40 mouse cellular contexts compared by ENCODE assay signal in the genomic region with DNA sequence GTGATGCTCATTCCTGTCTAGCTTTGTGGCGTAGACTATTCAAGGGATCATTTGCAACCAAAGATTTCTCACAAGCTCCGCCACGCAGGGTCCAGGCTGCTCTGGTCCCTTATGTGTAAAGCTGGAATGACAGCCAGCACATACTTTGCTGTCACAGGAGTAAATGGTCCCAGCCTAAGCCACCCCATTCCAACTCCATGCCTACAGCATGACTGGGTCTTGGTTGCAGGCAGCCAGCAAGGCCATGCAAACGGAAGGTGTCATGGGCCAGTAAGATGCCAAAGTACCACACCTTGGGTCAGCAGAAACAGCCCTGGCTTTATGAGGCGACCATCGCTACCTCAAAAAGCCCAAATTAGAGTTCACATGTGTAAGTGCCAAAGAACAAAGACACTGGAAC. TPM values are rescaled to one million over a fixed set of nuclear protein-coding genes. Genes with fewer than 3 reads are reported as not detected.
"Had no signal": no experiment of that assay in that cellular context is flagged by ENCODE, and none has a peak within 500 bp of the region (broad histone marks: within the 10 kb centered on the region; RNA-seq: fewer than 3 reads in every experiment).

No protein-coding gene starts in this region.

- H3K27ac ChIP-seq: embryonic facial prominence, embryonic 10.5 days; embryonic facial prominence, embryonic 12.5 days; embryonic facial prominence, embryonic 13.5 days; embryonic facial prominence, embryonic 15.5 days; forebrain, embryonic 10.5 days; forebrain, embryonic 12.5 days; forebrain, embryonic 13.5 days; forebrain, embryonic 15.5 days; gastrocnemius, adult 2 months; heart, adult 2 months had no signal

- H3K4me3 ChIP-seq: embryonic facial prominence, embryonic 10.5 days; embryonic facial prominence, embryonic 12.5 days; embryonic facial prominence, embryonic 13.5 days; embryonic facial prominence, embryonic 15.5 days; erythroblast, embryonic 14.5 days; forebrain, embryonic 10.5 days; forebrain, embryonic 12.5 days; forebrain, embryonic 13.5 days; forebrain, embryonic 15.5 days; gastrocnemius, adult 2 months; heart, adult 2 months had no signal

- H3K4me2 ChIP-seq: embryonic facial prominence, embryonic 12.5 days; embryonic facial prominence, embryonic 13.5 days; embryonic facial prominence, embryonic 15.5 days; forebrain, embryonic 12.5 days; forebrain, embryonic 13.5 days; forebrain, embryonic 15.5 days had no signal

- H3K9ac ChIP-seq: embryonic facial prominence, embryonic 12.5 days; embryonic facial prominence, embryonic 13.5 days; embryonic facial prominence, embryonic 15.5 days; forebrain, embryonic 12.5 days; forebrain, embryonic 13.5 days; forebrain, embryonic 15.5 days; forebrain, postnatal 0 days had no signal

- H3K4me1 ChIP-seq: embryonic facial prominence, embryonic 12.5 days; embryonic facial prominence, embryonic 13.5 days; embryonic facial prominence, embryonic 15.5 days; forebrain, embryonic 12.5 days; forebrain, embryonic 13.5 days; forebrain, embryonic 15.5 days had no signal

- DNase-seq: cerebellum, adult 2 months; cerebellum, adult 8-10 months; cerebellum, adult 9-10 months; cerebellum, adult 9-11 months; cerebellum, postnatal 10 days; cerebellum, postnatal 14 days; cerebellum, postnatal 25 days; cerebellum, postnatal 36 days; embryo, embryonic 11 days; forebrain, postnatal 0 days; gastrocnemius, adult 2 months; gastrocnemius, postnatal 10 days; gastrocnemius, postnatal 14 days; gastrocnemius, postnatal 36 days; heart, adult 2 months had no signal

- H3K9me3 ChIP-seq: embryonic facial prominence, embryonic 10.5 days; embryonic facial prominence, embryonic 12.5 days; embryonic facial prominence, embryonic 13.5 days; embryonic facial prominence, embryonic 15.5 days; forebrain, embryonic 10.5 days; forebrain, embryonic 12.5 days; forebrain, embryonic 13.5 days; forebrain, embryonic 15.5 days had no signal

- ATAC-seq: forebrain, embryonic 13.5 days; forebrain, embryonic 14.5 days; forebrain, embryonic 15.5 days; forebrain, embryonic 16.5 days; forebrain, postnatal 0 days had no signal

- H3K27me3 ChIP-seq: embryonic facial prominence, embryonic 12.5 days; embryonic facial prominence, embryonic 13.5 days; embryonic facial prominence, embryonic 15.5 days; forebrain, embryonic 12.5 days; forebrain, embryonic 13.5 days; forebrain, embryonic 15.5 days had no signal

- H3K36me3 ChIP-seq: embryonic facial prominence, embryonic 10.5 days; embryonic facial prominence, embryonic 12.5 days; embryonic facial prominence, embryonic 13.5 days; embryonic facial prominence, embryonic 15.5 days; forebrain, embryonic 10.5 days; forebrain, embryonic 12.5 days; forebrain, embryonic 15.5 days had no signal

RNA-seq across cellular contexts. Expression of a gene that starts 2.4 kb away (rescaled TPM):
- total RNA-seq: common myeloid progenitor, adult 5-6 weeks; forebrain, postnatal 0 days; gastrocnemius, adult 18-20 months; gastrocnemius, adult 2 months; gastrocnemius, adult 8-10 months; gastrocnemius, postnatal 25 days; gastrocnemius, postnatal 36 days; granulocyte monocyte progenitor cell, adult 5-6 weeks; heart, adult 18-20 months; heart, adult 2 months; heart, adult 8-10 months had no signal
- polyA plus RNA-seq: cerebellum, adult 2 months; cortical plate, adult 2 months; embryonic facial prominence, embryonic 10.5 days; embryonic facial prominence, embryonic 11.5 days; embryonic facial prominence, embryonic 12.5 days; embryonic facial prominence, embryonic 13.5 days; erythroblast, embryonic 14.5 days; forebrain, embryonic 10.5 days; forebrain, embryonic 11.5 days; forebrain, embryonic 12.5 days; forebrain, embryonic 13.5 days; forebrain, embryonic 14.5 days; forebrain, embryonic 15.5 days; forebrain, embryonic 16.5 days; forebrain, postnatal 0 days; frontal cortex, adult 2 months; gonadal fat pad, adult 2 months; heart, adult 2 months had no signal

RNA-seq across cellular contexts. Expression of a gene that starts 20.4 kb away (rescaled TPM):
- total RNA-seq: common myeloid progenitor, adult 5-6 weeks; gastrocnemius, adult 18-20 months; gastrocnemius, adult 2 months; gastrocnemius, adult 8-10 months; gastrocnemius, postnatal 10 days; gastrocnemius, postnatal 14 days; gastrocnemius, postnatal 25 days; gastrocnemius, postnatal 36 days; gastrocnemius, postnatal 4 days; granulocyte monocyte progenitor cell, adult 5-6 weeks; heart, adult 18-20 months; heart, adult 2 months; heart, adult 8-10 months had no signal
- polyA plus RNA-seq: cerebellum, adult 2 months; cortical plate, adult 2 months; embryonic facial prominence, embryonic 10.5 days; embryonic facial prominence, embryonic 11.5 days; embryonic facial prominence, embryonic 12.5 days; embryonic facial prominence, embryonic 13.5 days; erythroblast, embryonic 14.5 days; forebrain, embryonic 11.5 days; forebrain, embryonic 12.5 days; forebrain, embryonic 13.5 days; forebrain, embryonic 14.5 days; forebrain, embryonic 15.5 days; forebrain, embryonic 16.5 days; gonadal fat pad, adult 2 months; heart, adult 2 months had no signal

RNA-seq across cellular contexts. Expression of a gene that starts 23.3 kb away (rescaled TPM):
- total RNA-seq: common myeloid progenitor, adult 5-6 weeks; forebrain, postnatal 0 days; gastrocnemius, adult 18-20 months; gastrocnemius, adult 2 months; gastrocnemius, adult 8-10 months; gastrocnemius, postnatal 10 days; gastrocnemius, postnatal 14 days; gastrocnemius, postnatal 25 days; gastrocnemius, postnatal 36 days; granulocyte monocyte progenitor cell, adult 5-6 weeks; heart, adult 18-20 months; heart, adult 2 months; heart, adult 8-10 months had no signal
- polyA plus RNA-seq: cerebellum, adult 2 months; cortical plate, adult 2 months; embryonic facial prominence, embryonic 10.5 days; embryonic facial prominence, embryonic 11.5 days; embryonic facial prominence, embryonic 12.5 days; embryonic facial prominence, embryonic 13.5 days; erythroblast, embryonic 14.5 days; forebrain, embryonic 10.5 days; forebrain, embryonic 11.5 days; forebrain, embryonic 12.5 days; forebrain, embryonic 13.5 days; forebrain, embryonic 14.5 days; forebrain, embryonic 15.5 days; forebrain, embryonic 16.5 days; forebrain, postnatal 0 days; frontal cortex, adult 2 months; gonadal fat pad, adult 2 months; heart, adult 2 months had no signal

RNA-seq across cellular contexts. Expression of a gene that starts 30.2 kb away (rescaled TPM):
- total RNA-seq: common myeloid progenitor, adult 5-6 weeks; forebrain, postnatal 0 days; gastrocnemius, adult 18-20 months; gastrocnemius, adult 2 months; gastrocnemius, adult 8-10 months; gastrocnemius, postnatal 10 days; gastrocnemius, postnatal 14 days; gastrocnemius, postnatal 25 days; gastrocnemius, postnatal 36 days; gastrocnemius, postnatal 4 days; granulocyte monocyte progenitor cell, adult 5-6 weeks; heart, adult 18-20 months; heart, adult 2 months; heart, adult 8-10 months had no signal
- polyA plus RNA-seq: cerebellum, adult 2 months; cortical plate, adult 2 months; embryonic facial prominence, embryonic 10.5 days; embryonic facial prominence, embryonic 11.5 days; embryonic facial prominence, embryonic 12.5 days; embryonic facial prominence, embryonic 13.5 days; embryonic facial prominence, embryonic 14.5 days; erythroblast, embryonic 14.5 days; forebrain, embryonic 10.5 days; forebrain, embryonic 11.5 days; forebrain, embryonic 12.5 days; forebrain, embryonic 13.5 days; forebrain, embryonic 14.5 days; forebrain, embryonic 15.5 days; forebrain, embryonic 16.5 days; forebrain, postnatal 0 days; frontal cortex, adult 2 months; gonadal fat pad, adult 2 months; heart, adult 2 months had no signal

RNA-seq across cellular contexts. Expression of a gene that starts 38.9 kb away (rescaled TPM):
- total RNA-seq: common myeloid progenitor, adult 5-6 weeks; forebrain, postnatal 0 days; gastrocnemius, adult 18-20 months; gastrocnemius, adult 2 months; gastrocnemius, adult 8-10 months; gastrocnemius, postnatal 10 days; gastrocnemius, postnatal 25 days; gastrocnemius, postnatal 36 days; gastrocnemius, postnatal 4 days; granulocyte monocyte progenitor cell, adult 5-6 weeks; heart, adult 18-20 months; heart, adult 2 months; heart, adult 8-10 months had no signal
- polyA plus RNA-seq: cerebellum, adult 2 months; cortical plate, adult 2 months; embryonic facial prominence, embryonic 10.5 days; embryonic facial prominence, embryonic 11.5 days; embryonic facial prominence, embryonic 13.5 days; embryonic facial prominence, embryonic 14.5 days; erythroblast, embryonic 14.5 days; forebrain, embryonic 10.5 days; forebrain, embryonic 11.5 days; forebrain, embryonic 12.5 days; forebrain, embryonic 13.5 days; forebrain, embryonic 14.5 days; forebrain, embryonic 15.5 days; forebrain, embryonic 16.5 days; forebrain, postnatal 0 days; frontal cortex, adult 2 months; gonadal fat pad, adult 2 months; heart, adult 2 months had no signal
